In the genomic region with DNA sequence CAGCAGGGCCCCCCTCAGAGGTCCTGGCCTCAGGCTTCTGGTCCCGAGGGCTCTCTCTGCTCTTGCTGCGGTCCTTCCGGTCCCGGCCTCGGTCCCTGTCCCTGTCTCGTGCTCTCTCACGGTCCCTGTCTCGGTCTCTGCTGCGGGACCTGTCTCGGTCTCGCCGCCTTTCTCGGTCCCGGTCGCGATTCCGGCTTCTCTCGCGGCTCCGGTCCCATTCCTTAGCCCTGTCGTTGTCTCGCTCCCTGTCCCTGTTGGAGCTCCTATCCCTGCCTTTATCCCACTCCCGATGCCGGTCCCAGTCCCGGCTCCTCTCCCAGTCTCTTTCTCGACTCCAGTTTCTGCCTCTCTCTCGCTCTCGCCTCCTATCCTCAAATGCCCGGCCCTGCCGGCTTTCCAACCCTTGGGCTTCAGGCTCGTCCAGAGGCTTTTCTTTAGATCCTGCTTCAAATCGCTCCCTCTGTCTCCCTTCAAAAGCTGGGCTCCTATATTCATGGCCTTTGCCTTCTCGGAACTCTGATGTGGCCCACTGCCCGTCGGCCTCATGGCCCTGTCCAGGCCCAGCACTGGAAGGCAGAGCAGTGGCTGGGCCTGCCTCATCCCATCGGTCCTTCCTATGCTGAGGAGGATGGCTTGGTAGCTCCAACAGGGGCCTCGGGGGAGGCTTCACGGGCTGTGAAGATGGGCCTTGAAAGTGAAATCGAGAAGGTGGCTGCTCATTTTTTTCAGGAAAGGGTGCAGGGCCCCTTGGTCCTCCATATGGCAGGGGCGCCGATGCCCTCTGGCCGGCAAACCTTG, we compare ENCODE assay signal across 8 mouse cellular contexts. TPM values are rescaled to one million over a fixed set of nuclear protein-coding genes. Genes with fewer than 3 reads are reported as not detected.
DNase-seq lines count a peak whose midpoint lies in the region; ATAC-seq and TF ChIP-seq lines count a peak whose summit lies in the region.

No protein-coding gene starts in this region.

- no peaks in the 10 kb centered on the region for H3K4me1 ChIP-seq in kidney, adult 2 months (ENCODE audit: control insufficient read depth, insufficient read depth, low read length)
- peaks cover 12% of the 10 kb centered on the region for H3K4me1 ChIP-seq in hindbrain, embryonic 13.5 days (replicated peaks)
- H3K4me1 ChIP-seq in midbrain, embryonic 14.5 days (ENCODE audit: control insufficient read depth, insufficient read depth, low read length), result no peaks in the 10 kb centered on the region

- ATAC-seq in hindbrain, embryonic 13.5 days (ENCODE audit: low FRiP score), result peak; percentile 30; the same call in 1 of the 2 replicates
- no peak for ATAC-seq in midbrain, embryonic 14.5 days (ENCODE audit: low FRiP score, low TSS enrichment)

- TF ChIP-seq CTCF in kidney, adult 2 months (conservative IDR thresholded peaks at IDR 0.05; ENCODE audit: insufficient read depth, insufficient read length, low read depth, low read length), result no peak

- peak; percentile 8 for DNase-seq in kidney, adult 2 months
- no peak for DNase-seq in kidney, adult 8-10 months
- peak; percentile 53 to 55 for DNase-seq in cerebellum, postnatal 25 days
- peak; percentile 31 for DNase-seq in midbrain, embryonic 14.5 days
- DNase-seq in T-cell, adult 2 months (ENCODE audit: low spot score), result no peak
- no peak for DNase-seq in ovary, postnatal 36 days (ENCODE audit: low spot score)
- no peak for DNase-seq in c-Kit-positive CD71-positive TER-119-positive erythroid progenitor cells, embryonic 14.5 days (ENCODE audit: low spot score)

- no peaks in the 10 kb centered on the region for H3K9me3 ChIP-seq in hindbrain, embryonic 13.5 days
- no peaks in the 10 kb centered on the region for H3K9me3 ChIP-seq in midbrain, embryonic 14.5 days (ENCODE audit: control insufficient read depth, low read length)

- peak overlapping the region; percentile 72 for H3K9ac ChIP-seq in hindbrain, embryonic 13.5 days
- H3K9ac ChIP-seq in midbrain, embryonic 14.5 days (replicated peaks; ENCODE audit: low read length), result peak overlapping the region; percentile 39

- 32% methylated on average over 42 of the region's 42 CpGs for WGBS in kidney, adult 2 months
- WGBS in hindbrain, embryonic 13.5 days, result 29% methylated on average over 42 of the region's 42 CpGs
- WGBS in midbrain, embryonic 14.5 days, result 21% methylated on average over 42 of the region's 42 CpGs

- H3K36me3 ChIP-seq in kidney, adult 2 months (ENCODE audit: control insufficient read depth, insufficient read depth, low read length), result no peaks in the 10 kb centered on the region
- H3K36me3 ChIP-seq in hindbrain, embryonic 13.5 days, result peaks cover 24% of the 10 kb centered on the region
- peaks cover 29% of the 10 kb centered on the region for H3K36me3 ChIP-seq in midbrain, embryonic 14.5 days (ENCODE audit: control insufficient read depth, insufficient read depth, low read length)

- TF ChIP-seq POLR2A in kidney, adult 2 months (IDR thresholded peaks at IDR 0.05; ENCODE audit: low read depth, low read length), result no peak

- H3K4me3 ChIP-seq in kidney, adult 2 months (ENCODE audit: insufficient read depth, low read depth, low read length), result no peak overlapping the region
- peak overlapping the region; percentile 17; the same call in 1 of the 2 replicates for H3K4me3 ChIP-seq in hindbrain, embryonic 13.5 days
- H3K4me3 ChIP-seq in midbrain, embryonic 14.5 days (replicated peaks; ENCODE audit: low read depth, low read length), result no peak overlapping the region

- H3K27ac ChIP-seq in kidney, adult 2 months (ENCODE audit: insufficient read depth, low read depth, low read length), result no peak overlapping the region
- H3K27ac ChIP-seq in hindbrain, embryonic 13.5 days, result no peak overlapping the region
- no peak overlapping the region for H3K27ac ChIP-seq in midbrain, embryonic 14.5 days (replicated peaks; ENCODE audit: low read depth, low read length)

- H3K27me3 ChIP-seq in kidney, adult 2 months (replicated peaks; ENCODE audit: control insufficient read depth, insufficient read depth, low read length), result no peaks in the 10 kb centered on the region
- no peaks in the 10 kb centered on the region for H3K27me3 ChIP-seq in hindbrain, embryonic 13.5 days
- no peaks in the 10 kb centered on the region for H3K27me3 ChIP-seq in midbrain, embryonic 14.5 days (ENCODE audit: control insufficient read depth, insufficient read depth, low read length)

- peak overlapping the region; percentile 52 for H3K4me2 ChIP-seq in hindbrain, embryonic 13.5 days
- peak overlapping the region; percentile 45 for H3K4me2 ChIP-seq in midbrain, embryonic 14.5 days (ENCODE audit: low read length)

RNA-seq across cellular contexts. Expression of a gene that starts 17.0 kb away (rescaled TPM):
- 0.04 and 0.05 TPM in 2 replicates for polyA plus RNA-seq in kidney, adult 2 months (2012; rRNA removed)
- 0.22 and 0.34 TPM in 2 replicates for polyA plus RNA-seq in hindbrain, embryonic 13.5 days (2015; fragmentation: Nextera tagmentation; extraction: Ambion mirVana)
- 0.42 and 0.53 TPM in 2 replicates for polyA plus RNA-seq in midbrain, embryonic 14.5 days (2014; fragmentation: Nextera tagmentation; extraction: Ambion mirVana)

RNA-seq across cellular contexts. Expression of a gene that starts 50.2 kb away (rescaled TPM):
- 13.2 and 13.4 TPM in 2 replicates for polyA plus RNA-seq in kidney, adult 2 months (2012; rRNA removed)
- 27.6 and 29.7 TPM in 2 replicates for polyA plus RNA-seq in hindbrain, embryonic 13.5 days (2015; fragmentation: Nextera tagmentation; extraction: Ambion mirVana)
- polyA plus RNA-seq in midbrain, embryonic 14.5 days (2014; fragmentation: Nextera tagmentation; extraction: Ambion mirVana), result 31.2 and 38.1 TPM in 2 replicates

RNA-seq across cellular contexts. Expression of a gene that starts 50.4 kb away (rescaled TPM):
- polyA plus RNA-seq in kidney, adult 2 months (2012; rRNA removed), result 33.3 and 35.4 TPM in 2 replicates
- polyA plus RNA-seq in hindbrain, embryonic 13.5 days (2015; fragmentation: Nextera tagmentation; extraction: Ambion mirVana), result 56.6 and 58.7 TPM in 2 replicates
- 51.8 and 64.9 TPM in 2 replicates for polyA plus RNA-seq in midbrain, embryonic 14.5 days (2014; fragmentation: Nextera tagmentation; extraction: Ambion mirVana)

Comparison
In these comparisons a context has a peak if more than half of its experiments do, and no peak if none do; other contexts are left out.
1. DNase-seq: peak in kidney, adult 2 months (single experiment), cerebellum, postnatal 25 days (2 of 2) and midbrain, embryonic 14.5 days (single experiment); none in kidney, adult 8-10 months (0 of 2), T-cell, adult 2 months (single experiment), ovary, postnatal 36 days (single experiment) and c-Kit-positive CD71-positive TER-119-positive erythroid progenitor cells, embryonic 14.5 days (single experiment).